In the genomic region with DNA sequence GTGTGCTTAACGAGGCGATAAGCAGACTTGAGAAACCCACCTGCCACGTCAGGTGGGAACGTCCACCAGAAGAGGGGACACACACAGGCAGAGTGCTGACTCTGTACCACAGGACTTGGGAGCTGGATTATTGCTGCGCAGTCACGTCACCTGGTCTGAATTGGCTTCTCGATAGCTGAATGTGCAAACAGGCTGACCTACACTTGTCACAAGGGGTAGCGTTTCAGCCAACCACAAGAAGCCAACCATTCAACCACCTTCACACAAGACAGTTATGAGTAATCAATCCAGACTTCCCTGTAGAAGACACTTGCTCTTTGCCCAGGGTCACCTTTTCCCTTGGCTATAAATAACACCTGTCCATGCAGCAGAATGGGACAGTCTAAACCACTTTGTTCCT, we compare ENCODE assay signal across 15 mouse cellular contexts. TPM values are rescaled to one million over a fixed set of nuclear protein-coding genes. Genes with fewer than 3 reads are reported as not detected.
DNase-seq lines count a peak whose midpoint lies in the region; ATAC-seq and TF ChIP-seq lines count a peak whose summit lies in the region.
"Had no signal": no experiment of that assay in that cellular context is flagged by ENCODE, and none has a peak within 500 bp of the region (broad histone marks: within the 10 kb centered on the region; RNA-seq: fewer than 3 reads in every experiment).

No protein-coding gene starts in this region.

- H3K4me2 ChIP-seq in heart, postnatal 0 days (ENCODE audit: low read depth, low read length): no peak overlapping the region
- no peak overlapping the region for H3K4me2 ChIP-seq in lung, postnatal 0 days (replicated peaks; ENCODE audit: low read depth, low read length)
- no peak overlapping the region for H3K4me2 ChIP-seq in forebrain, postnatal 0 days (ENCODE audit: low read depth)
- H3K4me2 ChIP-seq: embryonic facial prominence, embryonic 15.5 days; hindbrain, embryonic 13.5 days; liver, embryonic 11.5 days; midbrain, embryonic 11.5 days; neural tube, embryonic 12.5 days; stomach, embryonic 15.5 days had no signal

- peaks cover 13% of the 10 kb centered on the region; the same call in 1 of the 2 replicates for H3K4me1 ChIP-seq in heart, postnatal 0 days (ENCODE audit: control insufficient read depth, insufficient read depth)
- H3K4me1 ChIP-seq in lung, postnatal 0 days (ENCODE audit: insufficient read depth, low read depth, low read length): no peaks in the 10 kb centered on the region
- no peaks in the 10 kb centered on the region for H3K4me1 ChIP-seq in forebrain, postnatal 0 days (ENCODE audit: insufficient read depth)
- H3K4me1 ChIP-seq: embryonic facial prominence, embryonic 15.5 days; neural tube, embryonic 12.5 days; stomach, embryonic 15.5 days had no signal

- no peak overlapping the region for H3K4me3 ChIP-seq in heart, postnatal 0 days (ENCODE audit: low read depth, low read length)
- H3K4me3 ChIP-seq in lung, postnatal 0 days (ENCODE audit: low read depth, low read length): no peak overlapping the region
- no peak overlapping the region for H3K4me3 ChIP-seq in forebrain, postnatal 0 days (ENCODE audit: low read depth, low read length)
- H3K4me3 ChIP-seq: embryonic facial prominence, embryonic 15.5 days; hindbrain, embryonic 13.5 days; neural tube, embryonic 12.5 days; stomach, embryonic 15.5 days had no signal

- no peak overlapping the region for H3K9ac ChIP-seq in heart, postnatal 0 days (replicated peaks; ENCODE audit: low read depth, low read length)
- H3K9ac ChIP-seq in lung, postnatal 0 days (replicated peaks; ENCODE audit: low read depth): no peak overlapping the region
- no peak overlapping the region for H3K9ac ChIP-seq in forebrain, postnatal 0 days
- H3K9ac ChIP-seq: embryonic facial prominence, embryonic 15.5 days; hindbrain, embryonic 13.5 days; neural tube, embryonic 12.5 days; stomach, embryonic 15.5 days had no signal

- H3K27me3 ChIP-seq in heart, postnatal 0 days (ENCODE audit: control insufficient read depth, insufficient read depth, low read length): no peaks in the 10 kb centered on the region
- H3K27me3 ChIP-seq in lung, postnatal 0 days (replicated peaks; ENCODE audit: insufficient read depth, low read length): no peaks in the 10 kb centered on the region
- H3K27me3 ChIP-seq in forebrain, postnatal 0 days (ENCODE audit: insufficient read depth, low read length): no peaks in the 10 kb centered on the region
- H3K27me3 ChIP-seq: embryonic facial prominence, embryonic 15.5 days; hindbrain, embryonic 13.5 days; neural tube, embryonic 12.5 days; stomach, embryonic 15.5 days had no signal

- 52% methylated on average over 8 of the region's 8 CpGs for WGBS in heart, postnatal 0 days
- 53% methylated on average over 8 of the region's 8 CpGs for WGBS in lung, postnatal 0 days
- 73% methylated on average over 8 of the region's 8 CpGs for WGBS in forebrain, postnatal 0 days

- DNase-seq in heart, adult 18-20 months: peak; percentile 50
- no peak for DNase-seq in heart, postnatal 25 days (ENCODE audit: low spot score)
- peak; percentile 15 for DNase-seq in gastrocnemius, postnatal 14 days
- DNase-seq in heart, postnatal 0 days (ENCODE audit: low spot score): peak; percentile 56
- DNase-seq in lung, postnatal 0 days (ENCODE audit: low spot score): peak; percentile 63
- DNase-seq in forebrain, postnatal 0 days: no peak
- no peak for DNase-seq in layer of hippocampus, postnatal 25 days (ENCODE audit: extremely low spot score in 1 of 2, low spot score in 1 of 2)
- no peak for DNase-seq in natural killer cell, adult 2 months (ENCODE audit: low spot score in 2 of 2)
- DNase-seq: B cell, adult 2 months had no signal

- intact Hi-C loops in heart, postnatal 25 days (cut with DNase I): no loop called here
- intact Hi-C loops in gastrocnemius, postnatal 14 days (cut with DNase I; ENCODE audit: low total_unique reads): no loop called here

- peak overlapping the region; percentile 88 for H3K27ac ChIP-seq in heart, postnatal 0 days (ENCODE audit: low read depth)
- 0 out of 2 replicates have a peak overlapping the region, but pooled peaks have one; percentile 32 for H3K27ac ChIP-seq in lung, postnatal 0 days (ENCODE audit: low read length)
- no peak overlapping the region for H3K27ac ChIP-seq in forebrain, postnatal 0 days (ENCODE audit: low read depth, low read length)
- H3K27ac ChIP-seq: embryonic facial prominence, embryonic 15.5 days; hindbrain, embryonic 13.5 days; neural tube, embryonic 12.5 days; stomach, embryonic 15.5 days had no signal

- no peak for TF ChIP-seq EP300 in heart, postnatal 0 days (IDR thresholded peaks at IDR 0.05; ENCODE audit: low read depth)
- peak; percentile 23; the same call in 1 of the 2 replicates for TF ChIP-seq EP300 in lung, postnatal 0 days (IDR thresholded peaks at IDR 0.05)

- H3K36me3 ChIP-seq in heart, postnatal 0 days (replicated peaks; ENCODE audit: control insufficient read depth, insufficient read depth, low read length): 0 out of 2 replicates have a peak, but pooled peaks cover 7% of the 10 kb centered on the region
- H3K36me3 ChIP-seq in lung, postnatal 0 days (ENCODE audit: insufficient read depth, low read length): no peaks in the 10 kb centered on the region
- H3K36me3 ChIP-seq in forebrain, postnatal 0 days (ENCODE audit: insufficient read depth): no peaks in the 10 kb centered on the region
- H3K36me3 ChIP-seq: embryonic facial prominence, embryonic 15.5 days; hindbrain, embryonic 13.5 days; neural tube, embryonic 12.5 days; stomach, embryonic 15.5 days had no signal

- H3K9me3 ChIP-seq in heart, postnatal 0 days (replicated peaks; ENCODE audit: control insufficient read depth, low read length): no peaks in the 10 kb centered on the region
- no peaks in the 10 kb centered on the region for H3K9me3 ChIP-seq in lung, postnatal 0 days (ENCODE audit: low read length)
- no peaks in the 10 kb centered on the region for H3K9me3 ChIP-seq in forebrain, postnatal 0 days (ENCODE audit: low read length)
- H3K9me3 ChIP-seq: embryonic facial prominence, embryonic 15.5 days; hindbrain, embryonic 13.5 days; neural tube, embryonic 12.5 days; stomach, embryonic 15.5 days had no signal

- no peak for TF ChIP-seq CTCF in heart, postnatal 0 days (IDR thresholded peaks at IDR 0.05; ENCODE audit: low read depth)
- TF ChIP-seq CTCF in lung, postnatal 0 days (IDR thresholded peaks at IDR 0.05): no peak
- TF ChIP-seq CTCF in forebrain, postnatal 0 days (IDR thresholded peaks at IDR 0.05; ENCODE audit: low read depth): no peak

- ATAC-seq in heart, postnatal 0 days (ENCODE audit: insufficient read depth, low read depth): peak; percentile 78
- peak; percentile 80 for ATAC-seq in lung, postnatal 0 days
- ATAC-seq in forebrain, postnatal 0 days: no peak

RNA-seq across cellular contexts. Expression of gene Ccdc141, which starts 56.6 kb away (rescaled TPM):
- 100 to 1,000 TPM; 149 to 219 TPM for total RNA-seq in heart, adult 18-20 months (2021)
- 100 to 1,000 TPM; 239 to 243 TPM for total RNA-seq in heart, postnatal 25 days (2021)
- 10 to 100 TPM; 26.7 to 35.0 TPM for total RNA-seq in gastrocnemius, postnatal 14 days (2021)
- total RNA-seq in heart, postnatal 0 days (2014; rRNA removed; ENCODE audit: low replicate concordance): 162 and 219 TPM in 2 replicates
- polyA plus RNA-seq in heart, postnatal 0 days (2015; fragmentation: Nextera tagmentation; extraction: Ambion mirVana): 135 and 139 TPM in 2 replicates
- polyA plus RNA-seq in lung, postnatal 0 days (2015; fragmentation: Nextera tagmentation; extraction: Ambion mirVana): 31.9 and 37.0 TPM in 2 replicates
- 11.3 and 18.6 TPM in 2 replicates for total RNA-seq in forebrain, postnatal 0 days (2014; rRNA removed)
- polyA plus RNA-seq in forebrain, postnatal 0 days (2015; fragmentation: Nextera tagmentation; extraction: Ambion mirVana): 5.0 and 7.3 TPM in 2 replicates
- total RNA-seq in layer of hippocampus, postnatal 25 days (2021): 10 to 100 TPM; 19.9 to 24.4 TPM

Comparison
In these comparisons a context has a peak if more than half of its experiments do, and no peak if none do; other contexts are left out.
1. DNase-seq: peak in heart, adult 18-20 months (2 of 2), gastrocnemius, postnatal 14 days (single experiment), heart, postnatal 0 days (single experiment) and lung, postnatal 0 days (single experiment); none in heart, postnatal 25 days (single experiment), forebrain, postnatal 0 days (single experiment), layer of hippocampus, postnatal 25 days (0 of 2) and natural killer cell, adult 2 months (0 of 2).